Mouse (Mus musculus): ENCODE data around the gene Fam131b.
A peak's percentile ranks its signal among the peaks of the same experiment; 100 is the strongest.

Fam131b gene

DNA sequence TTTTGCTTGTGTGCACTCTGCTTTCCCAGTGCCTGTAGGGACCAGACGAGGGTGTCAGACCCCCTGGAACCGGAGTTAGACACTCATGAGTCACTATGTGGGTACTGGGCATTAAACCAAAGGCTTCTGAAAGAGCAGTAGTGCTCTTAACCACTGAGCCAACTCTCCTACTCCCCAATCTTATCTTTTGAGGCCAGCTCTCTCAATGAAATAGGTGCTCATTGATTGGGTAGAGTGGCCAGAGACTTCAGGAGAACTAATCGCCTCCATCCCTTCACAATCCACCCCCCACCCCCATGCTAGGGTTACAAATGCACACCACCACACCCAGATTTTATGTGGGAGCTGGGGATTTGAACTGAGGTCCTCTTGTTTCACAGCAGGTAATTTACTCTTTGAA, 4.3 kb upstream of the Fam131b start:
- no peak for DNase-seq (ENCODE audit: low read depth, low spot score)

DNA sequence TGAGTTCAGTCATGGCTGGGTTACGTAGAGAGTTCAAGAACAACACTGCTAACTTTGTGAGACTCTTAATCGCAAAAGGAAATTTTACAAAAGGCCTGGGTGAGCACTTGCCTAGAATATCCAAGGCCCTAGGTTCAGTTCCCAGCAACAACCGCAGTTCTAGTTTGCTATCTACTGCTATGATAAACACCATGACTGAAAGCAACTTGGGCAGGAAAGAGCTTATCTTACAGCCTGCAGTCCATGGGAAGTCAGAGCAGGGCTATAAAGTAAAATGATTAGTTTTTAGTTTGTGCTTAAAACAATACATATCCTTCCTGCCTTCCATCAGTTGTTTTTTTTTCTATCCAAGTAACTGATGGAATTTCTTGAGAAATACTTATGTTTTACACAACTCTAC, 2.1 kb upstream of the Fam131b start:
- no peak for DNase-seq (ENCODE audit: low read depth, low spot score)

DNA sequence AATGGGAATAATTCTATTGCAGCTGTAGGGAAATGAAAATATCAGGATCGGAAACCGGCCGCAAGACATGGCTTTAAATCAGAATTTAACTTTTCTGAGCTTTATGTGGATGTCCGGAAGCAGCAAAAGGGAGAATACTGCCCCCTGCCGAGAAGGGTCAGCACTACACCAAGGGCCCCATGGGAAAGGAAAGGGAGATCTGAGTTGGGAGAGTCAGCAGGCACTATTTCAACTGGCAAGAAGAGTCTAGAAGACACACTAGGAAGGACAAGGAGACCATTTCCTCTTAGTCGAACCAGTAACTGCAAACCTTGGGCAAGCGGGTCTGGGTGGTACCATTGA, 796 bp upstream of the Fam131b start:
- DNase-seq (ENCODE audit: low read depth, low spot score) = peak; percentile 86

DNA sequence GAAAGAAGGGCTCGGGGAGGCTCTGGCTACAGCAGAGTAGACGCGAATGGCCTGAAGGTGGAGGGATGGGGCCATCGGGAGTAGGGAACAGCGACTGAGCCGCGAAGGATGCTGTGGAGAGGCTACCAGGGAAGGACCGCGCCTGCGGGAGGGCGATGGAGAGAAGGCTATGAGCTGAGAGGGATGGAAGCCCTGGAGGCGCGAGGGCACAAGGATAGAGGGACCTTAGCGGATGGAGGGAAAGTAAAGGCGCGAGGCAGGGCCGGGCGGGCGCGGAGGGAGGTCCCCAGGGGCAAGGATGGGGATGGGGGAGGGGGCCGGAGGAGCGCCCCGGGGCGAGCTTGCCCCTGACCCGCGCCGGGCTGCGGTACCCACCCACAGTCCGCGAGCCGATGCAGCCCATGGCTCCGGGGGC, 369 bp downstream of the Fam131b start:
- DNase-seq (ENCODE audit: low read depth, low spot score) = no peak

DNA sequence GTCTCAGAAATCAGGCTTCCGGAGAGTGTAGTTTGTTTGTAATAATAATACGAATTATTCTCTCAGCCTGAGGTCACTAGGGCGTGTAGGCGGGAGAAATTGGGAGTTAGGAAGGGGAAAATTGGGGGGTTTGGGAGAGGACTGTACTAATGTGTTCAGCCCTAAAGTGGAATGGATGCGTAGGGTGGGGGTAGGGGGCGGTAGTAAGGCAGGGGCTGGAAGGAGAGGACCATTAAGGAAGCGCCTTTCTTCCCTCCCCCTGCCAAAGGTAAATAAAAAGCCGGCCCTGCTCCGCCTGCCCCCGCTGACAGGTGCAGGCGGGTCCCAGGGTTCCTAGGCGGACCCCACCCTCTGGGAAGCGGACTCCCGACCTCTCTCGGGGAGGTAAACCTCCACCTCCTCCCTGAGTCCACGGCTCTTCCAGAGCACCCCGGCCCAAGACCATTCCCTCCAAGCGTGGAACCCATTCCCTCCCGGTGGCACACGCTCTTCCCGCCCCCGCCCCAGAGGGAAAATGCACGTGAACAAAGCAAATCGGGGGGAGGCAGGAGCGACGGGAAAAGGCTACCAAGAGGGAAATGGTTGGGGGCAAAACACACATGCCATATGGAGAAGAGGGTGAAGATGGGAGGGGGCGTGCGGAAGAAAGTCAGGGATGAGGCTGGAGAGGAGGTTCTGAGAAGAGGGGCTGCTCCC, 924 bp downstream of the Fam131b start:
- peak; percentile 9 for DNase-seq (ENCODE audit: low read depth, low spot score)

DNA sequence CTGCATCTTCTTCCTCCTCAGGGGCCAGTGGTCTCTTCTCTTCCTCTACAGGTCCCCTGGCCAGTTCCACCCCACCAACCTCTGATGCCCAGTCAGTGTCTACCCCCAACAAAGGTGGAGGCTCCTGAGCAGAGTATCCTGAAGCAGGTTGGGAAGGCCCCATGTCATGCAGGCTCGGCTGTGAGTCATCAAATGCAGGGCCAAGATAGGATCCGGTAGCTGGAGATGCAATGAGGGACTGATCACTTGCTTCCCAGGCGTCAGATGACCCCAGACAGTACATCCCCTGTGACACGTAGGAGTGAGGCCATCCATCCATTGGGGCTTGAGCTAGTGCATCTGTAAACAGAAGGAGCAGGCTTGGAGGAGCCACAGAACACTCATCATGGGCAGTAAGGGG, 6.2 kb downstream of the Fam131b start:
- DNase-seq (ENCODE audit: low read depth, low spot score) = no peak

DNA sequence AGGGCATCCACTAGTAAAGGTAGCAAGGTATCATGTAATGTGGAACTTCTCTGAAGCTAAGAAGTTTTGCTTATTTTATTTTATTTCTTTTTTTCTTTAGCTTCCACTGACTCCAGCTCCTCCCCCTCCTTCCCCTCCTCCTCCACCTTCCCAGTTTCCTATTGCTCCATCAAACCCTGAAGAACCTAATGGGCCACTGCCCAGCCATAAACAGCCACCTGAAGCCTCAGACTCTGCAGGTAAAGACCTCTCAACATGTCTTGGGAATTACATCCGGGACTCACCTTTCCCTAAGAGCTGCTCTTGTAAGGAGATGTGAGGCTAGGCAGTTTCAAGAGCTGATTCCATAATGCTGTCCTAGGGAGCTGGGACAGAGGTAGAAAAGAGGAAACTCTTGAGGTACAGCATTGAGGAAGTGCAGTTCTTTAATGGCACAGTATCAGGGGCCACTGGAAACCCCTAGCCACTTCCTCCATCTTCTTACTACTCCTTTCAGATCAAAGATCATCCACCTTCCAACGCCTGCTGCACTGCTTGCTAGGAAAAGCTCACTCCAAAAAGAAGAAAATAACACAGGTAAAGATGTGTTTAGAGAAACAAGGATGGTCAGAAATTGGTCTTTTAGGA, 13.9 kb downstream of the Fam131b start:
- no peak for DNase-seq (ENCODE audit: low read depth, low spot score)

DNA sequence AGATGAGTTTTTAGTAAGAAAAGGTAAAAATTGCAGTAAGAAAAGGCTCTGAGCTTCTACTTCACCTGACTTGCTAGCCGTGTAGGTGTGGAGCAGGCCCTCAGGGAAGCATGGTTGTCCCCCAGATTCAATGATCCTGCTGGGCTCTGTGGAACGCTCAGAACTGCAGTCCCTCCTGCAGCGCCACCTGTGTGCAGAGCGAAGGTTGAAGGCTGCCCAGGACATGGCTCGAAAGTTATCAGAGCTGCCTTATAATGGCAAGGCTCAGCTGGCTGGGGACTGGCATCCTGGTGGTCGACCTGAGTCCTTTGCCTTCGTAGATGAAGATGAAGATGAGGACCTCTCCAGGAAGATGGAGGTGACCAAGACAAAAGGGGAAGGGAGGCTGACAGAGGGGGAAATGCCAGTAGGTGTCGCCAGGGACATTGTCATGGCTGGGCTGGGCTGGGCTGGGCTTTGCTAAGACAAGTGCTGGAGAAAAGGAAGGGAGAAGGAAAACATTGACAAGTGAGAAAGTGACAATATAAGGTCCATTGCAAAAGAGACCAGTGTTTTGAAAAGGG, 14.5 kb downstream of the Fam131b start:
- DNase-seq (ENCODE audit: low read depth, low spot score) = peak; percentile 8

DNA sequence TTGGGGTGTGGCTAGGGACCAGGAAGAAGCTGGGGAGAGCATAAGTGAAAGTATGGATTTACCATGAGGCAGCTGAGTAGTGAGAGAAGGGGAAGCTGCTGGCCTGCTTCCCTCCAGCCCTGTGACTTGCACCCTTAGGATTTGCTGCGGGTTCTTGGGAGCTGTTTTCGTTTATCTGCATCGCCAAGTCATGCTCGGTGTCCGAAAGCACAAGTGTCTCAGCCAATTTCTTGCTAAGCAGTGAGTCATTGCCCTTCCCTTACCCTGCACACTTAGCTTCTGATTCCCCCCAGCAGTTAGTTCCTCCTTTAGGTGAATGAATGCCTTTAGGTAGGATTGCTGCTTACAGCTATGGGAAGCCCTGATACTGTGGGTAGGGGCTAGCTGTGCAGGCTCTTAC, 25.1 kb downstream of the Fam131b start:
- DNase-seq (ENCODE audit: low read depth, low spot score) = no peak

DNA sequence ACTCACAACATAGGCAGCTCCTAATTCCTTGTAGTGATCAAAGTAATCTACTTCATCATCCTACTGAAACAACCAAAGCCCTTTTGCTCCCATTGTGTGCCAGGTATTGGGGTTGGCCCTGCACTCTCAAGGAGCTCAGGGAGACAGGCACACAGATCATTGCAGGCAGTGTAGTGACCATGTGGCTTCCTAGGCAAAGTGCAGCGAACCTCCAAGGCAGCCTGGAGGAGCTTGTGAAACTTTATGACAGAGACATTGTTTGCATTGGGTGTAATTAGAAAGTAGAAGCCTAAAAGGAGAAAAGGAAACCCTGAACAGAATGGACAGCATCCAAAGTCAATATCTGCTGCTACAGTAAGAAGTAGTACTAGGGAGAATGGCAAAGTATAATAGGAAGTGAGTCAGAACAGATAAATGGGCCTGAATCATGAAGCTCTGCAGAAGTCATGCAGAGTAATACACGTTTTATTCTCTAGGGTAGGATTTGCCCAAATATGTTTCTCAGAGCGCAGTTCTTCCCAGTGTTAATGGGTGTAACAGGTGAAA, 28.8 kb downstream of the Fam131b start:
- no peak for DNase-seq (ENCODE audit: low read depth, low spot score)

DNA sequence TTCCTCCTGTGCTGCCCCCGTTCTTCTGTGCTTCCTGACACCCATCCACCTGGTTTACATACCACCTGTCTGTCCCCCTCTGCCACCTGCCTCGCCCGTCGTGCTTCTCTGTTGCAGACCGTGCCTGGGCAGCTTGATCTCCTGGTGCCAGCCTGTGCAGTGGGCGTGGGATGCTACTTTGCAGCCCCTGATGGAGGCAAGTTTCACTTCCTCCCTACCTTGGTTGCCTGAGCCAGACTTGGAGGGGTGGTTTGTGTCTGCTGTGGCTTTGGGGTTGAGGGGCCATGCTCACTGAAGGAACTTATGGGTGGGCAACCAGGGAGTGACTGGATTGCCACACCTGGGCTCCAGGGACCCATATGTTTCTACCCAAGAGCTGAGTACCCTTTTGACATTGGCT, 31.1 kb downstream of the Fam131b start:
- DNase-seq (ENCODE audit: low read depth, low spot score) = no peak

DNA sequence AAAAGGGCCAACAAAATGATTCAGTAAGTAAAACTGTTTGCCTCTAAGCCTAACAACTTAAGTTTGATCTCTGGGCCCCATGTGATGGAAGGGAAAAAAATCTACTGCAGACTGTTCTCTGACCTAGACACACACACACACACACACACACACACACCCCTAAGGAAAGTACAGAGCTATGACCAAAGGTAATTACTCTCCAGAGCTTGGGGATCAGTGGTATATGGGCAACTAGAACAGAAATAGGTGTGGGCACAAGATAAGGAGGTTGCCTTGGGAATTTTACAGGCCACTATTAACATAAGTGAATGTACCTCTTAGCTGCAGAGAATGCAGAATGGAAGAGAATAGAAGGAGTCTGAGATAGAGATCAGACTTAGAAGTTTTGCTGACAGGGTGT, 36.9 kb downstream of the Fam131b start:
- no peak for DNase-seq (ENCODE audit: low read depth, low spot score)

DNA sequence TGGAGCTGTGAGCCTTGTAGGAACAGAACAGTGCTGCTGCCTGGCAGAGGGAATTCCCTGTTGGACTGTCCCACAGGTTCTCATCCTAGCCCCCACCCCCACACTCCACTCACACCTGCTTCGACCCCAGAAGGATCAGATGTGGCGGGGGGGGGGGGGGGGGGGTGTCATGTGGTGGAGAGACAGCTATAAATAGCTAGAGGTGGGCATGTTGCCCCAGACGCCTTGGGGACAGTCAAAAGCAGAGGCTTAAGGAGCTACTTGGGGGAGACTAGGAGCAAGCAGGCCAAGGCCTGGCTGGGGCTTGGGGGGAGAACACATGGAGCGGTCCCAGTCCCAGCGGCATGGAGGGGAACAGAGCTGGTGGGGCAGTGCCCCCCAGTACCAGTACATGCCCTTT, 38.0 kb downstream of the Fam131b start, which contains the start of gene Clcn1:
TSS of gene Clcn1 (plus strand) at position 238 of the 400 bp plus-strand sequence.
- no peak for DNase-seq (ENCODE audit: low read depth, low spot score)

DNA sequence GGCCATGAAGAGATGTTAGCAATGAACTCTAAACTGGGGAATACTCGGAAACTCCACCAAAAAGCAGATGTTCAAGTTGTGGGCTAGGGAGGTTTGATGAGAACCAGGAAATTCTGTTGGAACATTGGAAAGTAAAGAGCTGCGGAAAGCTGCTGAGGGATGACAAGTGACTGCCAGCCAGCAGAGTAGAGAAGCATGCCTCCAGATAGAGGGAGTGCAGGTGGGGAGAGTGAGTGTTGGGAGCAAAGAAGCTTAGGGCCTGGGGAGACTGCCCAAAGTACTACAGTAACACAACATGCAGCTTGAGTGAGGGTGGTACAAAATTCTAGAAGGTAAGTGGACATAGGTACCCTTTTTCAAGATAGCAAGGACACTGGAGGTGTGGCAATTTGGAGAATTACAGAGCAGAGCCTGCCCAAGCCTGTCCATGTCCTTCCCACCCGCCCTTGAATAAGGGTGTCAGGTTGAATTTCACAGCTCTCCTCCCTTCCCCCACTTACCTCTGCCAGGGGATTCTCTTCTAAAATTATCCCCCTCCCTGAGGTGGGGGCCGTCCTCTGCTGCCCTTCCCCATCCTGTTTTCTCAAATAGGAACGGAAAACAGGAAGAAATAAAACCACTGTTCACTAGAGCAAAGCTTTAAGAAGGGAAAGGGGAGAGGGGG, 41.4 kb downstream of the Fam131b start:
- DNase-seq (ENCODE audit: low read depth, low spot score) = no peak

DNA sequence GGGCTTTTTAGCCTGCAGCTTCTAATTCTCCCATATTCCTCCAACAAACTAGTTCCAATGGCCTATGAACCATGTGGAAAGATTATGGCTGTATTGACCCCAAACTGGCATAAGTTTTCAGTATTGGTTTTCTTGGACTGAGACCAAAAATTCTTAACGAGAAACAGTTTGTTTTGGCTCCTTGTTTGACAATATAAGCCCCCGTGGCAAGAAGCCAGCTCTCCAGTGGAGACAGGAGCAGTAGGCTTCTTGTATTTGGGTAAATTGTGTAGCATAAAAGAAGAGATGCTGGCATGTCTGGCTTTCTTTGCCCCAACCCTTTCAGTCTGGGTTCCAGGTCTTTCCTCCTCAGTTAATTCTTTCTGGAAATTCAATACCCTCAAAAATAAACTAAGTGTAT, 48.3 kb downstream of the Fam131b start:
- DNase-seq (ENCODE audit: low read depth, low spot score) = no peak

DNA sequence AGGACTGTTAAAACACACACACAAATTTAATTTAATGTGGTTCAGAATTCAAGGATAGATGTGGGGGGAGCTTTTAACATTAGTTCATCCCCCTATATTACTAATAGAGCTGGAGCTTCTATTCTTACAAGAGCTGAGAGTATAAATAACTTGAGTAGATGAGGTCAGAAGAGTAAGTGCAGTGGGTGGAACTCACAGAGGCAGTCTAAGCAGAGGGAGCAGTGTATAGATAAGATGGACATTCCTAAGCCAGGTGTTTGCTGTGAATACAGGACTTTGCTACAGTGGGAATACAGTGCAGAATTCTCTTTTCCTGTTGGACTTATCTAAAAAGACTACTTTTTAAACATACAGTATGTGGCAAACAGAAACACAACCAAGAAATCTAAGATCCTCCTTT, 53.6 kb downstream of the Fam131b start:
- DNase-seq (ENCODE audit: low read depth, low spot score) = no peak

DNA sequence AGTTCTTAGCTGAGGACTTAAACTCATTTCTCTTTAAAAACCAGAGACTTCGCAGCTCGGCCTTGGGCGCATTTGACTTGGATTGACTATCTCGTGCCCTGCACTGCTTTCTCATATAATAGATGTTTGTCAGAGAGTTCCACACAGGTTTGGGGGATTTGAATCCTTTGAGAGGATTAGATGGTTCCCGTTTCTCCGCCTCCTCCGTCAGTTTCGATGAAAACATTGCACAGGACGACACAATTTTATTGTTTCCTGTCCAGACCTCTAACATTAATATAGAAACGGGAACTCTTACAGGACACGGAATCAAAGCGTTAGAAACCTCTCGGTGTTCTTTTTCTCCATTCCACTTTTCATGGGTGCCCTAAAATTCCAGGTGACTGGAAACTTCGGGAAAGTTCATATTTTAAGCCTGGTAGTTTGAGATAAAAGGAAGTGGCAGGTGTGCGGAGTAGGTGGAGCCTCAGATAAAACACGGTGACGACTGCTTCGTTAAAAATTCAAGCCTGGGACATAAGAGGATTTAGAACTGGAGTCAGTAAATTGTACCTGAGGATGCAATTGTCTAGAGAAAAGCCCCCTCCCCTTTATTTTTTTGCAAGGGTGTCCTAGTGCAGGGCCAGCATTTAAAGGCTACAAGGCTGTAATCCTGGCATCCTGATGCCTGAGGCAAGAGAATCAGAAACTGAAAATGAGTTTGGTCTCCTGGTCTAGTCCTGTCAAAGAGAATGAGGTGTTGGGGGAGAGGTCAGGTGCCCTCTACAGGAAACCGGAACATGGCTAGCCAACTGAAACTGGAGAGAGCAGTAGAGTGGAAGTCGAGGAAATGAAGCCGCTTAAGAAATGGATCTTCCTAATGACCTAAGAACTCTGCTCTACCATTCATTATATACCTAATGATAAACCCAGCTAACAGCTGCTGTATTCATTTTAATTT, 58.8 kb downstream of the Fam131b start:
- DNase-seq (ENCODE audit: low read depth, low spot score) = peak; percentile 57

Data from CD4-positive, CD25-positive, alpha-beta regulatory T cell, adult 2 months (primary cell).